Mouse (Mus musculus) forebrain, embryonic 13.5 days (tissue): ENCODE measurements around the gene Baiap2. TPM values are rescaled to one million over a fixed set of nuclear protein-coding genes. Genes with fewer than 3 reads are reported as not detected.

ENCODE experiments used
- ATAC-seq: fragments of 200-750 bp; cut with Nextera tagmentation; 2 replicates; pipeline ENCODE4 v1.8.0; 2017
- H3K27ac ChIP-seq: fragments of 300-500 bp; sonication (generic); 2 replicates; pipeline ENCODE4 v1.5.1; 2015; ENCODE audit warnings: inconsistent platforms, mild to moderate bottlenecking, moderate library complexity
- H3K27me3 ChIP-seq: fragments of 300-500 bp; sonication (generic); 2 replicates; pipeline ENCODE4 v1.6.1; 2015; ENCODE audit warnings: mild to moderate bottlenecking, inconsistent platforms
- H3K36me3 ChIP-seq: fragments of 300-500 bp; sonication (generic); 2 replicates; pipeline ENCODE4 v1.6.1; 2015; ENCODE audit warnings: mild to moderate bottlenecking, inconsistent platforms; ENCODE audit not compliant: poor library complexity, severe bottlenecking
- H3K4me1 ChIP-seq: fragments of 300-500 bp; sonication (generic); 2 replicates; pipeline ENCODE4 v1.6.1; 2015; ENCODE audit warnings: inconsistent platforms
- H3K4me2 ChIP-seq: fragments of 300-500 bp; sonication (generic); 2 replicates; pipeline ENCODE4 v1.6.1; 2015; ENCODE audit warnings: inconsistent platforms, mild to moderate bottlenecking, moderate library complexity
- H3K4me3 ChIP-seq: fragments of 300-500 bp; sonication (generic); 2 replicates; pipeline ENCODE4 v1.5.1; 2015; ENCODE audit warnings: mild to moderate bottlenecking, inconsistent platforms
- H3K9ac ChIP-seq: fragments of 300-500 bp; sonication (generic); 2 replicates; pipeline ENCODE4 v1.6.1; 2015; ENCODE audit warnings: mild to moderate bottlenecking, inconsistent platforms
- H3K9me3 ChIP-seq: fragments of 300-500 bp; sonication (generic); replicated peaks from 2 replicates; pipeline ENCODE4 v1.6.1; 2016; ENCODE audit warnings: inconsistent platforms
- WGBS: fragments of 180-500 bp; shearing (Covaris S2); methylation state at CpG from one replicate; pipeline ENCODE4 v1.1.7; 2015; 5-methylcytosine and 5-hydroxymethylcytosine counted together
- polyA plus RNA-seq: library from polyadenylated mRNA; unstranded; fragments of >200 nt; fragmentation: Nextera tagmentation; extraction: Ambion mirVana; gene quantifications from 2 replicates; pipeline ENCODE4 v1.2.1, GENCODE M21; 2015

Gene Baiap2
- polyA plus RNA-seq, result 14.2 and 15.0 TPM in 2 replicates

GRCm38 (mm10) chr11:119942727-119943427 lies at the start of gene Baiap2:
TSS of gene Baiap2 (plus strand) at chr11:119942763.
- H3K4me3 ChIP-seq, result peak within 1 kb of the TSS; percentile 64
- peaks cover 67% of the 10 kb centered on the region for H3K4me1 ChIP-seq
- H3K9me3 ChIP-seq, result no peaks in the 10 kb centered on the region
- peak within 1 kb of the TSS; percentile 99 for H3K4me2 ChIP-seq
- peak; percentile 97 for ATAC-seq
- WGBS, result under 1% methylated on average over 69 of the region's 79 CpGs
- peaks cover 9% of the 10 kb centered on the region; the same call in 1 of the 2 replicates for H3K27me3 ChIP-seq
- H3K27ac ChIP-seq, result peak within 1 kb of the TSS; percentile 83
- H3K9ac ChIP-seq, result peak within 1 kb of the TSS; percentile 86
- no peaks in the 10 kb centered on the region for H3K36me3 ChIP-seq

DNA sequence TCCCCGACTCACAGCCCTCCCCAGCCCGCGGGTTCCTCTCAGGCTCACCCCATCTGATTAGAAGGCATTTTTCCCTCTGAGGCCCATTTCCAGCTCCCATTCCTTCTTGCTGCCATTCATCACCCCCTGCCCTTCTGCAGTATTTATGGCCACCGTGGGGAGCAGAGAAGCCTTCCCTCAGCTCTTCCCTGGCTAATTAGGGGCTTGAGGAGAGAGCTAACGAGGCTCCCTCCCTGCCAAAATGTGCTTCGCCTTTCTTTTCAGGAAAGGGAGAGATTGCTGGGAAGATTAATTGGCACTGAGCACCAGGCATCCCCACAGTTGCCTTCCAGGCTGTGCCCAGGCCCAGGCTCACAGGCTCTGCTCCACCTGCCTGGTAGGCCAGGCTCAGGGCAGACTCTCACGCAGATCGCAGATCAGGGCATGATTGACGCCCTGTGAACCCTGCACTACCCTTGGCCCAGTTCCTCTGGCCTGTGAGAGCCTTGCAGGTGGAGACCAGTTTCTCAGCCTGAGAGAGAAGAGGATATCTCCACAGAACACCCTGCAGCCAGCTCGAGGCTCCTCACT lies 48.8 kb upstream of the Baiap2 start:
- H3K4me2 ChIP-seq, result no peak overlapping the region
- H3K27me3 ChIP-seq, result no peaks in the 10 kb centered on the region
- H3K36me3 ChIP-seq, result peaks cover 63% of the 10 kb centered on the region
- H3K4me3 ChIP-seq, result no peak overlapping the region
- H3K4me1 ChIP-seq, result peaks cover 23% of the 10 kb centered on the region
- H3K27ac ChIP-seq, result peak overlapping the region; percentile 92
- H3K9ac ChIP-seq, result peak overlapping the region; percentile 38
- 35% methylated on average over 10 of the region's 10 CpGs for WGBS
- no peaks in the 10 kb centered on the region for H3K9me3 ChIP-seq
- peak; percentile 63; the same call in 1 of the 2 replicates for ATAC-seq

DNA sequence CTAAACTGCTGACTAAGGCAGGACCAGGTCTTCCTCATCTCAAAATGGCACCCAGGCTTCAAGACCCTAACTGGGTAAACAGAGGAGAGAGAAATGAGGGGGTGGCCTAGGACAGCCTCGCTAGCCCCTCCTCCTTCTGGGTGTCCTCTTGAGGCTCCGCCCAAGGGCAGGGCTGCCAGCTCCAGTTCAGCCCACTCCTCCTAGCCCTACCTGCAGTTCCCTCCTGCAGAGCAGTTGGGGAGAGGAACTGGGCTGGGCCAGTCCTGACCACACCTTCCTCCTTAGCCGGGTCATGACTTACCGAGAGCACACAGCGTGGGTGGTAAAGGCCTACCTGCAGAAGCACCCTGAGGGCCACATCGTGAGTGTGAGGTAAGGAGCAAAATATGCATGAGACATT lies 47.9 kb upstream of the Baiap2 start:
- peaks cover 23% of the 10 kb centered on the region for H3K4me1 ChIP-seq
- peaks cover 60% of the 10 kb centered on the region for H3K36me3 ChIP-seq
- H3K4me2 ChIP-seq, result no peak overlapping the region
- no peaks in the 10 kb centered on the region for H3K27me3 ChIP-seq
- no peaks in the 10 kb centered on the region for H3K9me3 ChIP-seq
- H3K9ac ChIP-seq, result peak overlapping the region; percentile 38; the same call in 1 of the 2 replicates
- no peak overlapping the region for H3K4me3 ChIP-seq
- WGBS, result 68% methylated on average over 6 of the region's 6 CpGs
- ATAC-seq, result no peak
- peak overlapping the region; percentile 92 for H3K27ac ChIP-seq

DNA sequence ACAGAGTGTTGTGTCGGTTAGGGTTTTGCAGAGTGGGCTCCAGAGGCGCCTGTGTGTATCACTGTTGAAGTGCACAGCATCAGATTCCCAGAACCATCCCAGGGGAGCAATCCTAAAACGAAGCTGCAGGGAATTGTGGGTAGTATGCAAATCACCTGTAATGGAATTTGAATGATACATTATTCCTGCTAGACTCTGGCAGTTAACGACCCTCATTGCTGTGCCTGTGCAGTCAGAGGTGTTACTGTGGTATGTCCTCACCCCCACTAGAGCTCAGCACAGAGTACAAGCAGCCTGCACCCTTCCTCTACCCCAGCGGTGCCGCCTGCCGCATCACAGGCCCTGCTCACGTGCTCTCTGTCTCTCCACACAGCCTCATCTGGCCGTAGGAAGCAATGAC lies 45.5 kb upstream of the Baiap2 start:
- Histone ChIP-seq H3K36me3 (peaks cover 42% of the 10 kb centered on the region), H3K9me3 (no peaks in the 10 kb centered on the region), H3K4me2 (no peak overlapping the region), H3K4me3 (no peak overlapping the region), H3K27ac (peak overlapping the region; percentile 22; the same call in 1 of the 2 replicates), H3K9ac (no peak overlapping the region), H3K4me1 (peaks cover 23% of the 10 kb centered on the region), H3K27me3 (no peaks in the 10 kb centered on the region)
- ATAC-seq, result peak; percentile 71
- 75% methylated on average over 9 of the region's 9 CpGs for WGBS

DNA sequence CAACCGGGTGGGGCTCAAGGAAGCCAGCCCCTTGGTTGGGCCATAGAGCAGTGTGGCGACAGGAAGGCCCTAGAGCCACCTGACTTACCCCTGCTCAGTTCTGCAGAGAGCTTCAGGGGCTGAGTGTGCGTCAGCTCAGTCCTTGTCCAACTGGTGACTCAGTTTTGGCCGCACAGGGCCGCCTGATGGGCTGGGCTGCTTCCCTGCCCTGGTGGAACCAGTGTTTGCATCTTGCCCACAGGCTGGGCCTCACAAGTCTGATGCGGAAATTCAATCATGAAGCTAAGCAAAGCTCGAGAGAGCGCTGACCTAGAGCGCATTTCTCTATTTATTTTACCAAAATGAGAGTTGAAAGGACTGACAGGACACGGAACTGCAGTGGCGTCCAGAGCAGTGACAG lies 43.6 kb upstream of the Baiap2 start:
- H3K4me3 ChIP-seq, result no peak overlapping the region
- no peak overlapping the region for H3K4me2 ChIP-seq
- WGBS, result 85% methylated on average over 11 of the region's 11 CpGs
- H3K27me3 ChIP-seq, result no peaks in the 10 kb centered on the region
- peaks cover 40% of the 10 kb centered on the region for H3K36me3 ChIP-seq
- H3K27ac ChIP-seq, result no peak overlapping the region; the same call in 1 of the 2 replicates
- ATAC-seq, result no peak
- H3K9ac ChIP-seq, result no peak overlapping the region
- peaks cover 8% of the 10 kb centered on the region for H3K4me1 ChIP-seq
- H3K9me3 ChIP-seq, result no peaks in the 10 kb centered on the region

DNA sequence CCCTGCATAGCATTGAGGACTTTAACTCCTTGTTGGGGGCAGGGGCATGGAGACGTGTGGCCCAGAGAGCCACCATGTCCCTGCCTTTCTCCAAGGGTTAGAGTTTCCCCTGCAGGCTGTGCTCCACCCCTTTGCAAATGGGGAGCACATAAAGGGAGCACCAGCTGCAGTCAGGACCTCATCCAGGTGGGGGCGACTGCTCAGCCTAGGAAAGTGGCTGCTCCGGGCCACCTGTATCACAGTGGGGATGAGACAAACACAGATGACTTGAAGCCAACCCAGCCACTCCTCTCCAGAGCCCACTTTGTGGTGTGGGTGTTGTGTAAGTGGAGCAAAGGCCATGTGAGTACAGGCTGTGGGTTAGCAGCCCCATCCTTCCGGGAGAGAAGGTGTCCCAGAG lies 41.4 kb upstream of the Baiap2 start:
- WGBS, result 73% methylated on average over 4 of the region's 4 CpGs
- H3K4me3 ChIP-seq, result no peak overlapping the region
- H3K4me2 ChIP-seq, result no peak overlapping the region
- peaks cover 7% of the 10 kb centered on the region; the same call in 1 of the 2 replicates for H3K4me1 ChIP-seq
- no peak for ATAC-seq
- H3K9ac ChIP-seq, result no peak overlapping the region
- H3K36me3 ChIP-seq, result peaks cover 27% of the 10 kb centered on the region
- no peak overlapping the region for H3K27ac ChIP-seq
- H3K27me3 ChIP-seq, result peaks cover 5% of the 10 kb centered on the region; the same call in 1 of the 2 replicates
- no peaks in the 10 kb centered on the region for H3K9me3 ChIP-seq

DNA sequence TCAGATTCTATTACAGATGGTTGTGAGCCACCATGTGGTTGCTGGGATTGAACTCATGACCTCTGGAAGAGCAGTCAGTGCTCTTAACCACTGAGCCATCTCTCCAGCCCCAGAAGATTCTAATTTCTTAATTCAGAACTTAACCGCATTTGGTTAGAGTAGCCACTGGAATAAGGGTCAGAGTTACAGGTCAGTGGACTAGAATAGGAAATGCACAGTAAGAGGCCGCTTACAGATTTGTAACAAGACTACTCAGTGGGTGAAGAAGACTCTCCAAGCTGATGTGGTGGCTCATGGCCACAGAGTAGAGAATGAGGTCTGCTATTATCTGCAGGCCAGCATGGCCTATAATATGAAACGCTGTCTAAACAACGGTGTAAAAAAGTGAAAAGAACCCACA lies 39.7 kb upstream of the Baiap2 start:
- Histone ChIP-seq H3K27ac (no peak overlapping the region), H3K4me1 (peaks cover 7% of the 10 kb centered on the region; the same call in 1 of the 2 replicates), H3K27me3 (peaks cover 19% of the 10 kb centered on the region), H3K9me3 (no peaks in the 10 kb centered on the region), H3K9ac (no peak overlapping the region), H3K4me3 (no peak overlapping the region), H3K4me2 (no peak overlapping the region), H3K36me3 (peaks cover 14% of the 10 kb centered on the region)
- WGBS, result 72% methylated on average over 4 of the region's 4 CpGs
- ATAC-seq, result no peak

DNA sequence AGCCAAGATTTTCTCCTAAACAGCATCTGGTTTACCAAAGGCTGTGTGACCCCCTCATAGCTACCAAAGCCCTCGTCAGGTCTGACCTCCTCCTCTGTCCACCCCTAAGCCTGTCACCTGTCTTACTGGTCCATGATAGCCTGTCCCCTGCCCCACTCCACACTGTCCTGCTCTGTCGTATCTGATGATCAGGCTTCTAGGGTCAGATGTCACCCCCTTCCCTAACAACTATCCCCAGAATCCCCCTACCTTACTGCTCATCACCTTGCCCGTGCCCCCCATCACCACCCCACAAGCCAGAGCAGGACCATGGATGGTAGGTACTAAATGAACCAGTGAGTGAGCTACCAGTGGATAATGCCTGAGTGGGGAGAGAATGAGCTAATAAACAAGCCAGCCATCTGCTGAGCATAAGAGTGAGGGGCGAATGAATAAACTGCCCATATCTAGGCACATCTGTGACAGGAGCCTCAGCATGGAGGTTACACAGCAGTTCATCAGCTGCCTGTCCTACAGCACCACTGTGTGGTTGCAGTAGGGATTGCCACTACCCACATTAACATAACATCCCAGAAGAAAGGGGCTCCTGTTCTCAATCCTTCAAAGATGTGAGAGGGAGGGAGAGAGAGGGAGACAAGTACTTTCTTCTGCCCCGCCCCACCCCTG lies 37.8 kb upstream of the Baiap2 start:
- H3K9me3 ChIP-seq, result no peaks in the 10 kb centered on the region
- peaks cover 10% of the 10 kb centered on the region; the same call in 1 of the 2 replicates for H3K4me1 ChIP-seq
- 0 out of 2 replicates have a peak overlapping the region, but pooled peaks have one; percentile 31 for H3K9ac ChIP-seq
- peak; percentile 79 for ATAC-seq
- H3K4me2 ChIP-seq, result no peak overlapping the region
- peaks cover 23% of the 10 kb centered on the region for H3K27me3 ChIP-seq
- no peak overlapping the region for H3K27ac ChIP-seq
- no peaks in the 10 kb centered on the region for H3K36me3 ChIP-seq
- WGBS, result 36% methylated on average over 5 of the region's 5 CpGs
- H3K4me3 ChIP-seq, result no peak overlapping the region

- H3K27ac ChIP-seq, result no peak overlapping the region
- no peak for ATAC-seq
- H3K9me3 ChIP-seq, result no peaks in the 10 kb centered on the region
- H3K9ac ChIP-seq, result peak overlapping the region; percentile 26; the same call in 1 of the 2 replicates
- peaks cover 12% of the 10 kb centered on the region; the same call in 1 of the 2 replicates for H3K4me1 ChIP-seq
- 92% methylated on average over 5 of the region's 5 CpGs for WGBS
- no peaks in the 10 kb centered on the region for H3K36me3 ChIP-seq
- H3K4me3 ChIP-seq, result no peak overlapping the region
- H3K27me3 ChIP-seq, result peaks cover 23% of the 10 kb centered on the region
- no peak overlapping the region for H3K4me2 ChIP-seq
Observed at GRCm38 (mm10) chr11:119905794-119906193, 36.8 kb upstream of the Baiap2 start.

DNA sequence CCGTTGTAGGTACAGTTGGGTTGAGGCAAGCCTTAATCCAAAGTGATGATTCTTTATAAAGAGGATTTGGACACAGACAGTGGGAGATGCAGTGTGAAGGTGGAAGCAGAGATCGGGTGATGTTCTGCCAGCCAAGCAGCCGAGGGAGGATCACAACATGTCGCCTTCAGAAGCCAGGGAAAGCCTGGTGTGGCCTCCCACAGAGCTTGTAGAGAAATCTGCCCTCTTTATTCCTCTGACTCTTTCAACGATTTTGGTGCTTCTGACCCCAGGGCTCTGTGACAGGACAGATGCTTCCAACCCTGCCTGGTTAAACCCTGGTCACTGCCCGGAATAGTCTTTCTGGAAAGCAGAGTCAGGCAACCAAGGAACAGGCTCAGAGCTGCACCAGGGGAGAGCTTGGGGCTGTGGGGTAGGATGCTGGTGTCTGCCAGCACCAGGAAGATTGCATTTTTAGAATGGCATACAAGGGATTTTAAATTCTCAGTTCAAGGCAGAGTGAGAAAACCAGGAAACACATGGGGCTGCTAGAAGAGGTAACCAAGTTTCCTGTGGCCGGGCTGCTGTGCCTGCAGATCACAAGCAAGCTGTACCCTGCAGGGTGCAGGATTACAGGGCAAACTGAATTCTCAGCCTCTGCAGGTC lies 35.4 kb upstream of the Baiap2 start:
- H3K36me3 ChIP-seq, result no peaks in the 10 kb centered on the region
- H3K27me3 ChIP-seq, result peaks cover 23% of the 10 kb centered on the region
- no peak overlapping the region for H3K27ac ChIP-seq
- 30% methylated on average over 7 of the region's 7 CpGs for WGBS
- H3K4me1 ChIP-seq, result peaks cover 12% of the 10 kb centered on the region; the same call in 1 of the 2 replicates
- ATAC-seq, result no peak
- no peak overlapping the region for H3K4me2 ChIP-seq
- peak overlapping the region; percentile 31; the same call in 1 of the 2 replicates for H3K9ac ChIP-seq
- H3K4me3 ChIP-seq, result no peak overlapping the region
- no peaks in the 10 kb centered on the region for H3K9me3 ChIP-seq

GRCm38 (mm10) chr11:119907711-119908110 lies 34.9 kb upstream of the Baiap2 start:
- no peaks in the 10 kb centered on the region for H3K36me3 ChIP-seq
- WGBS, result 38% methylated on average over 7 of the region's 7 CpGs
- H3K9me3 ChIP-seq, result no peaks in the 10 kb centered on the region
- no peak overlapping the region for H3K4me3 ChIP-seq
- 0 out of 2 replicates have a peak overlapping the region, but pooled peaks have one; percentile 31 for H3K9ac ChIP-seq
- H3K4me1 ChIP-seq, result peaks cover 16% of the 10 kb centered on the region
- no peak for ATAC-seq
- no peak overlapping the region for H3K4me2 ChIP-seq
- H3K27me3 ChIP-seq, result peaks cover 23% of the 10 kb centered on the region
- H3K27ac ChIP-seq, result no peak overlapping the region
